Mouse (Mus musculus) neural tube, embryonic 14.5 days (tissue): ENCODE measurements at regions not wholly inside any gene's neighbourhood (a gene's known extent, or its start where the extent isn't known, plus 50 kb on each side); places are given as distances from the start of the nearest gene placed in this dataset.

Experiments used
- ATAC-seq: fragments of 200-750 bp; cut with Nextera tagmentation; 2 replicates; pipeline ENCODE4 v1.8.0; 2017; ENCODE audit warnings: low read depth, mild to moderate bottlenecking, moderate TSS enrichment, moderate library complexity
- H3K27ac ChIP-seq: fragments of 300-500 bp; sonication (generic); 2 replicates; pipeline ENCODE4 v1.5.1; 2014; ENCODE audit warnings: low read depth, mild to moderate bottlenecking, control low read depth, low read length, moderate library complexity, mixed read lengths
- H3K27me3 ChIP-seq: fragments of 300-500 bp; sonication (generic); 2 replicates; pipeline ENCODE4 v1.6.1; 2014; ENCODE audit warnings: low read length; ENCODE audit not compliant: control insufficient read depth, insufficient read depth
- H3K36me3 ChIP-seq: fragments of 300-500 bp; sonication (generic); 2 replicates; pipeline ENCODE4 v1.6.1; 2014; ENCODE audit warnings: low read length, mixed read lengths; ENCODE audit not compliant: control insufficient read depth, insufficient read depth
- H3K4me1 ChIP-seq: fragments of 300-500 bp; sonication (generic); 2 replicates; pipeline ENCODE4 v1.6.1; 2014; ENCODE audit warnings: low read length; ENCODE audit not compliant: control insufficient read depth, insufficient read depth
- H3K4me2 ChIP-seq: fragments of 300-500 bp; sonication (generic); 2 replicates; pipeline ENCODE4 v1.6.1; 2014; ENCODE audit warnings: mild to moderate bottlenecking, low read depth, low read length, control low read depth
- H3K4me3 ChIP-seq: fragments of 300-500 bp; sonication (generic); 2 replicates; pipeline ENCODE4 v1.5.1; 2014; ENCODE audit warnings: low read depth, low read length, control low read depth, mixed read lengths
- H3K9ac ChIP-seq: fragments of 300-500 bp; sonication (generic); replicated peaks from 2 replicates; pipeline ENCODE4 v1.6.1; 2014; ENCODE audit warnings: low read depth, mild to moderate bottlenecking, control low read depth, low read length, mixed read lengths
- H3K9me3 ChIP-seq: fragments of 300-500 bp; sonication (generic); 2 replicates; pipeline ENCODE4 v1.6.1; 2016; ENCODE audit warnings: low read length; ENCODE audit not compliant: control insufficient read depth
- WGBS: fragments of 180-500 bp; shearing (Covaris S2); extraction: QIAGEN DNeasy Blood & Tissue Kit; methylation state at CpG from one replicate; pipeline ENCODE4 v1.1.7; 2014; 5-methylcytosine and 5-hydroxymethylcytosine counted together

- no peak overlapping the region for H3K27ac ChIP-seq
- WGBS = 45% methylated on average over 5 of the region's 5 CpGs
- peaks cover 6% of the 10 kb centered on the region; the same call in 1 of the 2 replicates for H3K4me1 ChIP-seq
- no peaks in the 10 kb centered on the region for H3K27me3 ChIP-seq
- H3K9me3 ChIP-seq = no peaks in the 10 kb centered on the region
- H3K4me2 ChIP-seq = no peak overlapping the region
- no peak for ATAC-seq
- H3K36me3 ChIP-seq = no peaks in the 10 kb centered on the region
- H3K4me3 ChIP-seq = no peak overlapping the region
- H3K9ac ChIP-seq = no peak overlapping the region
Measured at GRCm38 (mm10) chr16:9005933-9006332, 176.0 kb downstream of the 1810013L24Rik start.

GRCm38 (mm10) chr16:9009361-9010083, 179.6 kb downstream of the 1810013L24Rik start:
- no peaks in the 10 kb centered on the region for H3K9me3 ChIP-seq
- no peaks in the 10 kb centered on the region for H3K4me1 ChIP-seq
- ATAC-seq = peak; percentile 94
- H3K4me3 ChIP-seq = no peak overlapping the region
- H3K27me3 ChIP-seq = no peaks in the 10 kb centered on the region
- H3K9ac ChIP-seq = no peak overlapping the region
- no peaks in the 10 kb centered on the region for H3K36me3 ChIP-seq
- H3K4me2 ChIP-seq = no peak overlapping the region
- 20% methylated on average over 19 of the region's 19 CpGs for WGBS
- no peak overlapping the region for H3K27ac ChIP-seq

GRCm38 (mm10) chr16:9011077-9011476, 181.2 kb downstream of the 1810013L24Rik start:
- no peak overlapping the region for H3K27ac ChIP-seq
- no peaks in the 10 kb centered on the region for H3K27me3 ChIP-seq
- 81% methylated on average over 1 of the region's 1 CpGs for WGBS
- H3K4me2 ChIP-seq = no peak overlapping the region
- H3K9ac ChIP-seq = no peak overlapping the region
- no peak for ATAC-seq
- no peak overlapping the region for H3K4me3 ChIP-seq
- H3K36me3 ChIP-seq = no peaks in the 10 kb centered on the region
- no peaks in the 10 kb centered on the region for H3K4me1 ChIP-seq
- H3K9me3 ChIP-seq = no peaks in the 10 kb centered on the region

GRCm38 (mm10) chr16:9011691-9012090, 181.8 kb downstream of the 1810013L24Rik start:
- no peaks in the 10 kb centered on the region for H3K27me3 ChIP-seq
- no peaks in the 10 kb centered on the region for H3K36me3 ChIP-seq
- WGBS = 75% methylated on average over 4 of the region's 4 CpGs
- no peak overlapping the region for H3K27ac ChIP-seq
- no peak overlapping the region for H3K4me3 ChIP-seq
- no peaks in the 10 kb centered on the region for H3K4me1 ChIP-seq
- no peak overlapping the region for H3K9ac ChIP-seq
- no peak for ATAC-seq
- H3K4me2 ChIP-seq = no peak overlapping the region
- no peaks in the 10 kb centered on the region for H3K9me3 ChIP-seq

- Histone ChIP-seq H3K27me3 (no peaks in the 10 kb centered on the region), H3K27ac (no peak overlapping the region), H3K4me3 (no peak overlapping the region), H3K9ac (no peak overlapping the region), H3K4me2 (no peak overlapping the region), H3K36me3 (no peaks in the 10 kb centered on the region), H3K4me1 (no peaks in the 10 kb centered on the region), H3K9me3 (no peaks in the 10 kb centered on the region)
- 73% methylated on average over 13 of the region's 13 CpGs for WGBS
- no peak for ATAC-seq
Measured at GRCm38 (mm10) chr16:9016040-9016761, 186.3 kb downstream of the 1810013L24Rik start.

GRCm38 (mm10) chr16:9016762-9017086, 186.8 kb downstream of the 1810013L24Rik start:
- WGBS = 96% methylated on average over 7 of the region's 7 CpGs
- H3K9ac ChIP-seq = no peak overlapping the region

GRCm38 (mm10) chr16:9030717-9031116, 200.8 kb downstream of the 1810013L24Rik start:
- 89% methylated on average over 4 of the region's 4 CpGs for WGBS
- no peak overlapping the region for H3K4me2 ChIP-seq
- no peaks in the 10 kb centered on the region for H3K27me3 ChIP-seq
- H3K4me1 ChIP-seq = no peaks in the 10 kb centered on the region
- H3K9ac ChIP-seq = no peak overlapping the region
- H3K36me3 ChIP-seq = no peaks in the 10 kb centered on the region
- H3K27ac ChIP-seq = no peak overlapping the region
- H3K4me3 ChIP-seq = no peak overlapping the region
- H3K9me3 ChIP-seq = no peaks in the 10 kb centered on the region
- ATAC-seq = no peak

More at GRCm38 (mm10) chr16:9016762-9017086, 186.8 kb downstream of the 1810013L24Rik start:
- no peak overlapping the region for H3K4me3 ChIP-seq
- H3K4me2 ChIP-seq = no peak overlapping the region
- no peaks in the 10 kb centered on the region for H3K4me1 ChIP-seq
- no peaks in the 10 kb centered on the region for H3K36me3 ChIP-seq
- ATAC-seq = no peak
- H3K9me3 ChIP-seq = no peaks in the 10 kb centered on the region
- H3K27ac ChIP-seq = no peak overlapping the region
- no peaks in the 10 kb centered on the region for H3K27me3 ChIP-seq

- Histone ChIP-seq H3K4me2 (no peak overlapping the region), H3K27me3 (no peaks in the 10 kb centered on the region), H3K9ac (no peak overlapping the region), H3K4me1 (no peaks in the 10 kb centered on the region), H3K36me3 (no peaks in the 10 kb centered on the region), H3K9me3 (no peaks in the 10 kb centered on the region), H3K27ac (no peak overlapping the region), H3K4me3 (no peak overlapping the region)
- ATAC-seq = no peak
- 80% methylated on average over 6 of the region's 6 CpGs for WGBS
Measured at GRCm38 (mm10) chr16:9043271-9043670, 213.4 kb downstream of the 1810013L24Rik start.

- no peak overlapping the region for H3K4me3 ChIP-seq
- H3K9ac ChIP-seq = no peak overlapping the region
- no peaks in the 10 kb centered on the region for H3K27me3 ChIP-seq
- H3K27ac ChIP-seq = no peak overlapping the region
- no peaks in the 10 kb centered on the region for H3K4me1 ChIP-seq
- no peak overlapping the region for H3K4me2 ChIP-seq
- no peaks in the 10 kb centered on the region for H3K9me3 ChIP-seq
- H3K36me3 ChIP-seq = no peaks in the 10 kb centered on the region
- 89% methylated on average over 2 of the region's 2 CpGs for WGBS
- ATAC-seq = no peak
Measured at GRCm38 (mm10) chr16:9046864-9047263, 217.0 kb downstream of the 1810013L24Rik start.
